Mouse (Mus musculus) heart, postnatal 0 days (tissue): Measurements from ENCODE around the gene Glyctk. TPM values are rescaled to one million over a fixed set of nuclear protein-coding genes. Genes with fewer than 3 reads are reported as not detected.

Experiments used
- ATAC-seq: fragments of 200-750 bp; cut with Nextera tagmentation; 2 replicates; pipeline ENCODE4 v1.8.0; 2017; ENCODE audit warnings: low read depth, moderate number of reproducible peaks, moderate library complexity; ENCODE audit not compliant: insufficient read depth
- DNase-seq: peaks from one replicate; pipeline ENCODE4 v3.0.0-alpha.2; 2016; ENCODE audit warnings: low spot score
- H3K27ac ChIP-seq: fragments of 300-500 bp; sonication (generic); 2 replicates; pipeline ENCODE4 v1.5.1; 2014; ENCODE audit warnings: low read depth, mild to moderate bottlenecking
- H3K27me3 ChIP-seq: fragments of 300-500 bp; sonication (generic); 2 replicates; pipeline ENCODE4 v1.6.1; 2014; ENCODE audit warnings: low read length, mixed read lengths; ENCODE audit not compliant: control insufficient read depth, insufficient read depth
- H3K36me3 ChIP-seq: fragments of 300-500 bp; sonication (generic); replicated peaks from 2 replicates; pipeline ENCODE4 v1.6.1; 2014; ENCODE audit warnings: low read length, mixed read lengths; ENCODE audit not compliant: control insufficient read depth, insufficient read depth
- H3K4me1 ChIP-seq: fragments of 300-500 bp; sonication (generic); 2 replicates; pipeline ENCODE4 v1.6.1; 2014; ENCODE audit warnings: antibody characterized with exemption; ENCODE audit not compliant: control insufficient read depth, insufficient read depth
- H3K4me2 ChIP-seq: fragments of 300-500 bp; sonication (generic); 2 replicates; pipeline ENCODE4 v1.6.1; 2014; ENCODE audit warnings: low read depth, mild to moderate bottlenecking, low read length, moderate library complexity
- H3K4me3 ChIP-seq: fragments of 300-500 bp; sonication (generic); 2 replicates; pipeline ENCODE4 v1.5.1; 2014; ENCODE audit warnings: low read depth, low read length
- H3K9ac ChIP-seq: fragments of 300-500 bp; sonication (generic); replicated peaks from 2 replicates; pipeline ENCODE4 v1.6.1; 2014; ENCODE audit warnings: low read depth, low read length, mixed read lengths
- H3K9me3 ChIP-seq: fragments of 300-500 bp; sonication (generic); replicated peaks from 2 replicates; pipeline ENCODE4 v1.6.1; 2016; ENCODE audit warnings: low read length; ENCODE audit not compliant: control insufficient read depth
- CTCF ChIP-seq: IDR thresholded peaks from 2 replicates; pipeline ENCODE4 v1.5.1; 2016; ENCODE audit warnings: antibody characterized with exemption, control low read depth, low read depth
- EP300 ChIP-seq: IDR thresholded peaks from 2 replicates; pipeline ENCODE4 v1.6.1; 2016; ENCODE audit warnings: antibody characterized with exemption, low read depth
- WGBS: fragments of 180-500 bp; shearing (Covaris S2); extraction: QIAGEN DNeasy Blood & Tissue Kit; methylation state at CpG from one replicate; pipeline ENCODE4 v1.1.7; 2014; 5-methylcytosine and 5-hydroxymethylcytosine counted together
- polyA plus RNA-seq: library from polyadenylated mRNA; unstranded; fragments of >200 nt; fragmentation: Nextera tagmentation; extraction: Ambion mirVana; gene quantifications from 2 replicates; pipeline ENCODE4 v1.2.1, GENCODE M21; 2015
- total RNA-seq: library from RNA; depleted of rRNA; stranded (reverse); fragments of >200 nt; gene quantifications from 2 replicates; pipeline ENCODE4 v1.2.3, GENCODE M21; 2014; ENCODE audit warnings: low replicate concordance; rRNA removed

The Glyctk gene
- total RNA-seq: 2.0 and 2.5 TPM in 2 replicates
- 0.90 and 1.1 TPM in 2 replicates for polyA plus RNA-seq

- H3K4me2 ChIP-seq: no peak within 1 kb of the TSS
- H3K27me3 ChIP-seq: no peaks in the 10 kb centered on the region
- no peak within 1 kb of the TSS for H3K4me3 ChIP-seq
- H3K4me1 ChIP-seq: 0 out of 2 replicates have a peak, but pooled peaks cover 5% of the 10 kb centered on the region
- 80% methylated on average over 6 of the region's 6 CpGs for WGBS
- H3K27ac ChIP-seq: no peak within 1 kb of the TSS
- TF ChIP-seq CTCF (no peak), EP300 (no peak)
- H3K36me3 ChIP-seq: no peaks in the 10 kb centered on the region
- H3K9me3 ChIP-seq: no peaks in the 10 kb centered on the region
- no peak within 1 kb of the TSS for H3K9ac ChIP-seq
- ATAC-seq: no peak
- DNase-seq: no peak
These were observed at the start of gene Glyctk for GRCm38 (mm10) chr9:106158037-106158491. Gene Glyctk (minus strand): TSS chr9:106158138.

DNA sequence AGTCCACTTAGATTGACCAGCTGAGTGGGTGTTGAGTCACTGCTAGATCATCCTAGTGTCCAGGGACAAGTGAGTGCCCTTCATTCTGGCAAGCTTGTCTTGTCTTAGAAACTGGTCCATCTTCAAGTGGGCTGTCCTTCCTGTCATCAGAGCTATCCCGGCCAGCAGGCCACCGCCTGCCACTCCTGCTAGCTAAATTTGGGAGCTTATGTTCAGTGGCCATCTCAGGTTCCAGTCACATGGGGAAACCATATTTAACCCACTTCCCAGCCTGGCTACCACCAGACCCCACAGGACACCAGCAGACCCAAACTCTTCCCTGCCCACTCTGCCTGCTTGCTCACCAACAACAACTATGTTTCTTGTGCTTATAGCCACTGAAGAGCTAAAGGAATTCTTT lies 48.6 kb upstream of the Glyctk start:
- H3K9ac ChIP-seq: peak overlapping the region; percentile 46
- no peaks in the 10 kb centered on the region for H3K36me3 ChIP-seq
- peak overlapping the region; percentile 58 for H3K4me2 ChIP-seq
- DNase-seq (peak; percentile 31), ATAC-seq (no peak)
- peaks cover 43% of the 10 kb centered on the region for H3K4me1 ChIP-seq
- H3K4me3 ChIP-seq: peak overlapping the region; percentile 38
- peak overlapping the region; percentile 77 for H3K27ac ChIP-seq
- no peaks in the 10 kb centered on the region for H3K9me3 ChIP-seq
- 19% methylated on average over 2 of the region's 2 CpGs for WGBS
- TF ChIP-seq CTCF (no peak), EP300 (no peak; the same call in 1 of the 2 replicates)
- no peaks in the 10 kb centered on the region for H3K27me3 ChIP-seq

GRCm38 (mm10) chr9:106205713-106206290 lies 47.9 kb upstream of the Glyctk start:
- peak overlapping the region; percentile 77 for H3K27ac ChIP-seq
- 68% methylated on average over 7 of the region's 7 CpGs for WGBS
- TF ChIP-seq EP300: no peak
- TF ChIP-seq CTCF: no peak
- no peak overlapping the region for H3K4me2 ChIP-seq
- H3K27me3 ChIP-seq: no peaks in the 10 kb centered on the region
- H3K9ac ChIP-seq: no peak overlapping the region
- DNase-seq: no peak
- no peaks in the 10 kb centered on the region for H3K9me3 ChIP-seq
- peaks cover 43% of the 10 kb centered on the region for H3K4me1 ChIP-seq
- peak; percentile 7; the same call in 1 of the 2 replicates for ATAC-seq
- H3K4me3 ChIP-seq: no peak overlapping the region
- H3K36me3 ChIP-seq: no peaks in the 10 kb centered on the region

GRCm38 (mm10) chr9:106203990-106204851 lies 46.3 kb upstream of the Glyctk start:
- Histone ChIP-seq H3K9me3 (no peaks in the 10 kb centered on the region), H3K4me3 (peak overlapping the region; percentile 61), H3K27me3 (no peaks in the 10 kb centered on the region), H3K36me3 (no peaks in the 10 kb centered on the region), H3K27ac (peak overlapping the region; percentile 73; the same call in 1 of the 2 replicates), H3K9ac (no peak overlapping the region), H3K4me2 (peak overlapping the region; percentile 73), H3K4me1 (peaks cover 51% of the 10 kb centered on the region)
- DNase-seq (no peak), ATAC-seq (no peak)
- TF ChIP-seq CTCF: no peak
- no peak for TF ChIP-seq EP300
- 59% methylated on average over 7 of the region's 7 CpGs for WGBS

DNA sequence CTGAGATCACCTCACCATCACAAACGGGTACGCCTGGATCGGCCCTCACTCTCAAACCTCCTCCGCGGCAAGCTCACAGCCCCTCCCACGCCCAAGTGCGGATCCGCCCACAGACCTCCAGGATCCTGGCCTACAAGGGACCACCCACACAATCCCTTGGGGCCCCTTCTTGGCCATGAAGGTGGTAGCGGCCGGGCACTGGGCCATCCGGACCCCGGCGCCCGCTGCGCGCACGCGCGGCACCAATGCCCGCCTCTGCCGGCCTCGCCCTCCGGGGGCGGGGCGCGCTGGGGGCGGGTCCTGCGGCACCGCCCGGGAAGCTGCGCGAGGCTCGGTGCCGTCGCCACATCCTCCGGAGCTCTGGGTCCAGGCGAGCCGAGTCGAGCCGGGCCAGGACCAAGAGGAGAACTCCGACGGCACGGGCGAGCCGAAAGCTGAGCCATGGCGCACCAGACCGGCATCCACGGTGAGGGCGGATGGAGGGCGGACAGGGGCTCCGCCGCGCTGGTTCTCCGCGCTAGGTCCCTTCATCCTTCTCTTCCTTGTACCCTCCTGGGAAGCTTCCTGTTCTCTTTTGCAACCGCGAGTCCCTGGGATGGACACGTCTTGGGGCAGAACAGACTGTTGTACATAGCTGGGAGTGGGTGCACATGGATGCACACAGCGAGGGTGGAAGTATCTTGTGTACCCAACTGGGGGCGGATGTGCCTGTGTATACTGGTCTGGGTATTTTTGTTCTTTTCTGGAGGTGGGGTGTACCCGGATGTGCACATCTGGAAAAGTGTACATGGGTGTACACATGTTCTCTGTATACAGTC lies 45.1 kb upstream of the Glyctk start, which contains the start of gene Twf2:
Twf2 (plus strand) TSS at position 290 of the 818 bp plus-strand sequence.
- Histone ChIP-seq H3K9me3 (no peaks in the 10 kb centered on the region), H3K36me3 (no peaks in the 10 kb centered on the region), H3K4me2 (peak within 1 kb of the TSS; percentile 73), H3K4me3 (peak within 1 kb of the TSS; percentile 61), H3K4me1 (peaks cover 51% of the 10 kb centered on the region), H3K27ac (peak within 1 kb of the TSS; percentile 73), H3K9ac (peak within 1 kb of the TSS; percentile 69), H3K27me3 (no peaks in the 10 kb centered on the region)
- no peak for TF ChIP-seq CTCF
- no peak for TF ChIP-seq EP300
- ATAC-seq (peak; percentile 84), DNase-seq (peak; percentile 86)
- WGBS: 1% methylated on average over 55 of the region's 61 CpGs
